Mouse (Mus musculus) neural tube, embryonic 14.5 days (tissue): Measurements from ENCODE around the gene Vps26b. TPM values are rescaled to one million over a fixed set of nuclear protein-coding genes. Genes with fewer than 3 reads are reported as not detected.
A peak's percentile ranks its signal among the peaks of the same experiment; 100 is the strongest.

Experiments
- ATAC-seq: fragments of 200-750 bp; cut with Nextera tagmentation; 2 replicates; pipeline ENCODE4 v1.8.0; 2017; ENCODE audit warnings: low read depth, mild to moderate bottlenecking, moderate TSS enrichment, moderate library complexity
- H3K27ac ChIP-seq: fragments of 300-500 bp; sonication (generic); 2 replicates; pipeline ENCODE4 v1.5.1; 2014; ENCODE audit warnings: low read depth, mild to moderate bottlenecking, control low read depth, low read length, moderate library complexity, mixed read lengths
- H3K27me3 ChIP-seq: fragments of 300-500 bp; sonication (generic); 2 replicates; pipeline ENCODE4 v1.6.1; 2014; ENCODE audit warnings: low read length; ENCODE audit not compliant: control insufficient read depth, insufficient read depth
- H3K36me3 ChIP-seq: fragments of 300-500 bp; sonication (generic); 2 replicates; pipeline ENCODE4 v1.6.1; 2014; ENCODE audit warnings: low read length, mixed read lengths; ENCODE audit not compliant: control insufficient read depth, insufficient read depth
- H3K4me1 ChIP-seq: fragments of 300-500 bp; sonication (generic); 2 replicates; pipeline ENCODE4 v1.6.1; 2014; ENCODE audit warnings: low read length; ENCODE audit not compliant: control insufficient read depth, insufficient read depth
- H3K4me2 ChIP-seq: fragments of 300-500 bp; sonication (generic); 2 replicates; pipeline ENCODE4 v1.6.1; 2014; ENCODE audit warnings: mild to moderate bottlenecking, low read depth, low read length, control low read depth
- H3K4me3 ChIP-seq: fragments of 300-500 bp; sonication (generic); 2 replicates; pipeline ENCODE4 v1.5.1; 2014; ENCODE audit warnings: low read depth, low read length, control low read depth, mixed read lengths
- H3K9ac ChIP-seq: fragments of 300-500 bp; sonication (generic); replicated peaks from 2 replicates; pipeline ENCODE4 v1.6.1; 2014; ENCODE audit warnings: low read depth, mild to moderate bottlenecking, control low read depth, low read length, mixed read lengths
- H3K9me3 ChIP-seq: fragments of 300-500 bp; sonication (generic); 2 replicates; pipeline ENCODE4 v1.6.1; 2016; ENCODE audit warnings: low read length; ENCODE audit not compliant: control insufficient read depth
- WGBS: fragments of 180-500 bp; shearing (Covaris S2); extraction: QIAGEN DNeasy Blood & Tissue Kit; methylation state at CpG from one replicate; pipeline ENCODE4 v1.1.7; 2014; 5-methylcytosine and 5-hydroxymethylcytosine counted together
- polyA plus RNA-seq: library from polyadenylated mRNA; unstranded; fragments of >200 nt; fragmentation: Nextera tagmentation; extraction: Ambion mirVana; gene quantifications from 2 replicates; pipeline ENCODE4 v1.2.1, GENCODE M21; 2014

Gene Vps26b
- polyA plus RNA-seq = 90.4 and 100 TPM in 2 replicates

DNA sequence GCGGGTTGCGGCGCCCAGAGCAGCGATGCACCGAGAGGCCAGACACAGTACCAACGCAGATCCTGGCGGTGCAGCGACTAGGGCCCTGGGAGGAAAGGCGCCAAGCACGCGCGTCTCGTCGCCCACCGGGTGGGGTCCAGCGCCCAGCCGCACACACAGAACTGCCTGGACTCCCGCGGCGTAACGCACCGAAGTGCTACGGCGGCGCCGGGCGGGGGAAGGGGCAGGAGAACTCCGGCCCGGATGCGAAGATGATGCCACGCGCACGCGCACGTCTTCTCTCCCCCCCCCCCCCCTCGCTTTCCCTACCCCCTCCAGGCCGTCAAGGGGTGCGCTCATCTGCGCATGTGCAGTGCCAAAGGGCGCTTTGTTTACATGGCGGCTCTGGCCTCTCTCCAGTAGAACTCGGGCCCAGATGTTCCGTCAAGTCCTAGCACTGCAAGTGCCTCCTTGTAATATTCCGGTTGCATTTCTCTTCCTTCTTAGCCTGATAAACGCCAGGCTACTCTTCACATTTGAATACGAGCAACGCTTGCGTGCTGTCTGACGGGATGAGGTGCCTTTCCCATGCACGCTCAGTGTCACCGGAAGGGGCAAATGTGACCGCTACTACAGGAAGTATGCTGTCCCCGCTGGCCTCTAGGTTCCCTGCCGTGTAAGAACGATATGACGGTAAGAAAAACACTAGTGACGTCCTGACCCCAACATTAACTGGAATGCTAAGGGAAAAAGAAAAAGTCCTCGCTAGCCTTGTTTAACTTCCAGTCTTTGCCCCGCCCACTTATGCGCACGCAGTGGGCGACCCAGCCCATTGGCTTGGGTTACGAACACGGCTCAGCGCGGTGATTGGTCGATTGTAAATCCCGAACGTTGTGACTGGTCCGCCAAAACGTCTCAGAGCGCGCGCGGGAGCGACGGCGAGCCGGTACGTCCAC is at the start of gene Vps26b, which contains the start of gene Ncapd3:
Gene Vps26b (minus strand): TSS at position 238 of the 935 bp plus-strand sequence.
Gene Ncapd3 (plus strand): TSS at position 348 of the 935 bp plus-strand sequence.
- Histone ChIP-seq H3K9ac (peak within 1 kb of the TSS; percentile 95), H3K36me3 (no peaks in the 10 kb centered on the region), H3K4me3 (peak within 1 kb of the TSS; percentile 99), H3K4me1 (peaks cover 29% of the 10 kb centered on the region), H3K27me3 (no peaks in the 10 kb centered on the region), H3K9me3 (no peaks in the 10 kb centered on the region), H3K4me2 (peak within 1 kb of the TSS; percentile 83), H3K27ac (peak within 1 kb of the TSS; percentile 93)
- peak; percentile 95 for ATAC-seq
- under 1% methylated on average over 61 of the region's 80 CpGs for WGBS

DNA sequence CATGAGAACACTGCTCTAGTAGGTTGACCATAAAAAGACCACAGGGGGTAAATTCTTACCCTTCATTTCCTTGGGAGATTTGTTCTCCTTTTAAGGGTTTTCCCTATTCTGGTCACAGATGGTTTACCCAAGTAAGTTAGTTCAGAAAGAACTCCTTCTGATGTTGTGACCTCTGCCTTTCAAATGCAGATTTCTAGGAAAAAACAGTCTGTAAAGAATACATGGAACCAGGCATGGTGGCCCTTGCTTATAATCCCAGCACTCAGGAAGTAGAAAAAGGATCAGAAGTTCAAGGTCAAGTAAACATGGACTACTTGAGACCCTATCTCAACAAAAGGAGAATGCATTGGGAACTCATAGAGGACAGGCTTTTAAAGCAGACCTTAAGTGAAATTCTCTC is 45.9 kb upstream of the Vps26b start:
- Histone ChIP-seq H3K27me3 (no peaks in the 10 kb centered on the region), H3K27ac (no peak overlapping the region), H3K4me1 (no peaks in the 10 kb centered on the region), H3K36me3 (peaks cover 31% of the 10 kb centered on the region), H3K4me3 (no peak overlapping the region), H3K9me3 (no peaks in the 10 kb centered on the region), H3K9ac (no peak overlapping the region), H3K4me2 (no peak overlapping the region)
- no peak for ATAC-seq

DNA sequence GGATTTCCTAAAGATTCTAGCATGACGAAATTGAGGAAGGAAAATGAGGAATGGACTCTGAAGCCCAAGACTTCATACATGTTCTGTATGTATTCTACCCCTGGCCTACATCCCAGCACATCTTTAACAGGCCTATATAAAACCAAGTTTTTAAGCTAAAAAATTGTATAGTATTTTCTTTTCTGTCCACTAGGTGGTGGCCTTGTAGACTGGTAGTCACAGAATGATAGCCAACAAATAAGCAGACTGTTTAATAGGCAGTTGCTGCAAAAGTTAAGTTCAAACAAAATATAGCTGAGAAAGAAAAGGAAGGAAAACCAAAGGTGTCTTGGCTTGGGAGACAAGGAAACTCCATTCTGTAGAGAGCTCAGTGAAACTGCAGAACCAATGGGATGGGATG is 44.8 kb upstream of the Vps26b start:
- no peak overlapping the region for H3K4me3 ChIP-seq
- no peaks in the 10 kb centered on the region for H3K9me3 ChIP-seq
- no peak overlapping the region for H3K27ac ChIP-seq
- no peak overlapping the region for H3K9ac ChIP-seq
- no peak overlapping the region for H3K4me2 ChIP-seq
- H3K27me3 ChIP-seq = no peaks in the 10 kb centered on the region
- H3K36me3 ChIP-seq = peaks cover 37% of the 10 kb centered on the region
- WGBS = 88% methylated on average over 1 of the region's 1 CpGs
- H3K4me1 ChIP-seq = no peaks in the 10 kb centered on the region
- no peak for ATAC-seq

DNA sequence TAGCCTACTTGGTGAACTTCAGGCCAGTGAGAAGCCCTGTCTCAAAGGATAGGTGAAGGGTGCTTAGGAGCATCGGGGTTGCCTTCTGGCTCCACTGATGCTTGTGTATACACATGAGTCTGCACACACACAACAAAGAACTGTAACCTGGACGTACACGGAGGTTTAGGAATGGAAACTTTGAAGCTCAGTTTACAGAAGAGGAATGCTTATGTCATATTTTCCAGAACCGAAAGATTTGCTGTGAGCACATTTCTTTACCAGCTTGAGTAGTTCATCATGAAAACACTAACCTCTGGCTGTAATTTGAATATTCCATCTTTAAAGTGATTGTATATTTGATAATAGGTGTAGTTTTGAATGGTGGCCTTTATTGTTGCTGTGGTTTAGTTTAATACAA is 41.0 kb upstream of the Vps26b start:
- Histone ChIP-seq H3K9me3 (no peaks in the 10 kb centered on the region), H3K9ac (no peak overlapping the region), H3K36me3 (peaks cover 38% of the 10 kb centered on the region), H3K4me3 (no peak overlapping the region), H3K27me3 (no peaks in the 10 kb centered on the region), H3K4me1 (no peaks in the 10 kb centered on the region), H3K4me2 (no peak overlapping the region), H3K27ac (no peak overlapping the region)
- WGBS = 91% methylated on average over 4 of the region's 4 CpGs
- no peak for ATAC-seq

DNA sequence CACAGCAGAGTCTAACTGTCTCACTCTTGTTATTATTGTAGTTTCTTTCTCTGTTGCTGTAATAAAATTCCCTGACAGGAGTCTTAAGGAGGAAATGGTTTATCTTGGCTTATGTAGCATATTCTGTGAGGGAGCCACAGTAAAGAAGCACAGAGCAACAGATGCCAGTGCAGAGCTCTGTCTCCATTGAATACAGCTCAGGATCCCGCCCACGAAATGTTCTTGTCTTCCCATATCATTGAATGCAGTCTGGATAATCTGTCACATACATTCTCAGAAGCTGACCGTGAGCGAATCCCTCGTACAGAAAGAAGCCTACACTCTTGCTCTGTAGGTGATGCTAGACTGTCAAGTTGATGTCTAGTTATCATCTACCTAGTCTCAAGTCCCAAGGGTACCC is 28.5 kb upstream of the Vps26b start:
- WGBS = 97% methylated on average over 5 of the region's 5 CpGs

DNA sequence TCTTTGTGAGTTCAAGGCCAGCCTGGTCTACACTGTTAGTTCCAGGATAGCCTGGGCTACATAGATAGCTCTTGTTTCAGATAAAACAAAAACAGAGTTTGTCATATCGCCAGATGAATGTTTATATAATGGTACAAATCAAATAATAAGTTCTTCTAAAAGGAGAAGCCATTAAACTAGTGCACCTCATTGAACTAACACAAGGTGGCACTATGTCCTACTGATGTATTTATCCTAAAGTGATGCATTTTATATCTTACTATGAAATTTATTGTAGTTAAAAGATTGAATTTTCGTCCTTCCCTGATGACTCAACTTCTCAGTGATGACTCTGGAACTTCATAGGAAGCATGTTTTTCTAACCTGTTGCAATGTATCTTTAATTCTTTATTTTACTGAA is 19.6 kb upstream of the Vps26b start:
- WGBS = 94% methylated on average over 2 of the region's 2 CpGs
- ATAC-seq = no peak
- H3K27me3 ChIP-seq = no peaks in the 10 kb centered on the region
- H3K4me1 ChIP-seq = no peaks in the 10 kb centered on the region
- no peak overlapping the region for H3K27ac ChIP-seq
- no peak overlapping the region for H3K4me2 ChIP-seq
- H3K9ac ChIP-seq = no peak overlapping the region
- H3K9me3 ChIP-seq = no peaks in the 10 kb centered on the region
- H3K36me3 ChIP-seq = peaks cover 45% of the 10 kb centered on the region
- no peak overlapping the region for H3K4me3 ChIP-seq

More for the DNA sequence above, 28.5 kb upstream of the Vps26b start:
- no peak for ATAC-seq
- Histone ChIP-seq H3K27me3 (no peaks in the 10 kb centered on the region), H3K36me3 (peaks cover 37% of the 10 kb centered on the region), H3K9me3 (no peaks in the 10 kb centered on the region), H3K9ac (no peak overlapping the region), H3K4me3 (no peak overlapping the region), H3K27ac (no peak overlapping the region), H3K4me2 (no peak overlapping the region), H3K4me1 (no peaks in the 10 kb centered on the region)

DNA sequence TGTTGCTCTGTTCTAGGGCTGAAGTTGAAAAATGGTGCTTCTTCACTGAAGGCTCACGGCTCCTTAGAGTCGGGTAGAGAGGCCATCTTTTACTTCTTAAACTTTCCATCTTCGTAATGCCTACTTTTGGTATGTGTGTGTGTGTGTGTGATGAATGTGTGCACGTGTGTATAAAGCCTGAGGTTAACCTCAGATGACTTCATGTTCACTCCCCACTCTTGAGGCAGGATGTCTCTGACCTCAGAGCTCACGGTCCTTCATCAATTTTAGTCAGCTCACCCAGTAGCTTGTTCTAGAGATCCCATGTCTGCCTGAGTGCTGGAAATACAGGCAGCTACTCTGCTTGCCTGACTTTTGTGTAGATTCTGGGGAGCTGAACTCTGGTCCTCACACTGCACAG is 14.0 kb upstream of the Vps26b start:
- H3K4me3 ChIP-seq = no peak overlapping the region
- H3K36me3 ChIP-seq = peaks cover 43% of the 10 kb centered on the region
- 95% methylated on average over 5 of the region's 5 CpGs for WGBS
- H3K9ac ChIP-seq = no peak overlapping the region
- no peaks in the 10 kb centered on the region for H3K27me3 ChIP-seq
- no peaks in the 10 kb centered on the region for H3K4me1 ChIP-seq
- H3K27ac ChIP-seq = no peak overlapping the region
- ATAC-seq = no peak
- H3K4me2 ChIP-seq = no peak overlapping the region
- no peaks in the 10 kb centered on the region for H3K9me3 ChIP-seq

DNA sequence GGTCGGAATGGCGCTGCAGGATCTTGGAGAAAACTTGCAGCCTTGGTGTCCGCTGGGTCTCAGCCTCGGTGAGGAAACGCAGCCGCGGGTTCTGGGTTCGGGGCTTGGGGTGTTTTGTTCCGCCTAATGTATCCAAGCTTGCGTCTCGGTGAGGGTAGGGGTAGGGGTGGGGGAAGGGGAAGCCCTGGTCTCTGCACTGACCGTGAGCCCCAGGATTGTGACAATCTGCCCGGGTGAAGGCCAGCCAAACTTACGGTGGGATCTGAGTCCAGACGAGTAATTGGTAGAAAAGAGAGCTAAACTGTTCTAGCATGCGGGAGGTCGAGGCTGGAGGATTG is 867 bp upstream of the Vps26b start:
- Histone ChIP-seq H3K4me1 (peaks cover 29% of the 10 kb centered on the region), H3K9ac (peak overlapping the region; percentile 49), H3K36me3 (no peaks in the 10 kb centered on the region), H3K9me3 (no peaks in the 10 kb centered on the region), H3K4me3 (peak overlapping the region; percentile 99), H3K27me3 (no peaks in the 10 kb centered on the region), H3K27ac (peak overlapping the region; percentile 93; the same call in 1 of the 2 replicates), H3K4me2 (peak overlapping the region; percentile 51)
- under 1% methylated on average over 17 of the region's 17 CpGs for WGBS
- ATAC-seq = peak; percentile 31; the same call in 1 of the 2 replicates

DNA sequence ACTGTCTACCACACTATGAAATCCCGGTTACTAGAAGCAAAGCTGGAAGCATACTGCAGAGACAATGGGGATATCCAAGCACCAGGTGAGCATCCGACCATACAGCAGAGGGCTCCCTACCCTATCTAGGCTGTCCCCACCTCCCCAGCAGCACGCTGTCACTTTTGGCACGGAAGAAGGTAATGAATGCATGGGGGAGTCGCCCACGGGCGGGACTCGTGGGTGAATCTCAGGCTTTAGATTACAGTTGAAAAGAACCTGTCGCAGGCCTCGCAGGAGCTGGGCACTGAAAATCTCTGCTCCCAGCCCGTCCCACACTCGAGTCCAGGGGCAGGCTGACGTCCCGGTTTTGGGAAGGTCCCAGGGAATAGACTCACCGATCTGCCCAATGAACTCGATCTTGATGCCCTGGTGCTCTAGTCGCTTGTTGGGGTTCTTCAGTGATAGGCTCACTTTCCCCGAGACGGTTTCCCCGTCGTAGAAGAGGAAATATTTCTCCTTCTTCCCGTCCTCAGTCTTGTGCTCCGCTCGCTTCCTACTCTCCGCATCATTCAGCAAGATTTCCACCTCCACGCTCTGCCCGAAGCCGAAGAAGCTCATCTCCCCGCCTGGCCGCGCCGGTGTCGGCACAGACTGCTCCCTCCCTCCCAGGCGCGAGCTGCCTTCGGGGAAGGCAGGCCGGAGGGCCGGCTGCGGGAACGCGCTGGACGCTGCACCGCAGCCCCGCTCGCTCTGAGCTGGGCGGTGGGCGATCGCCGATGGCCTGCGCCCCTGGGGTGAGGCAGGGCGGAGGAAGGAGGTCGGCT is 640 bp downstream of the Vps26b start:
- peaks cover 29% of the 10 kb centered on the region for H3K4me1 ChIP-seq

More for the DNA sequence above, 640 bp downstream of the Vps26b start:
- ATAC-seq = peak; percentile 57
- peak overlapping the region; percentile 99 for H3K4me3 ChIP-seq
- no peaks in the 10 kb centered on the region for H3K9me3 ChIP-seq
- H3K27me3 ChIP-seq = no peaks in the 10 kb centered on the region
- peak overlapping the region; percentile 95 for H3K9ac ChIP-seq
- no peaks in the 10 kb centered on the region for H3K36me3 ChIP-seq
- under 1% methylated on average over 48 of the region's 52 CpGs for WGBS
- H3K27ac ChIP-seq = peak overlapping the region; percentile 93
- H3K4me2 ChIP-seq = peak overlapping the region; percentile 83
